Mouse (Mus musculus): ENCODE measurements at regions not wholly inside any gene's neighbourhood (a gene's known extent, or its start where the extent isn't known, plus 50 kb on each side); places are given as distances from the start of the nearest gene placed in this dataset.
"Not testable (repeated sequence)": the region's sequence is repeated elsewhere in the genome, so short reads cannot be mapped to it uniquely, and the experiment has no call there.

DNA sequence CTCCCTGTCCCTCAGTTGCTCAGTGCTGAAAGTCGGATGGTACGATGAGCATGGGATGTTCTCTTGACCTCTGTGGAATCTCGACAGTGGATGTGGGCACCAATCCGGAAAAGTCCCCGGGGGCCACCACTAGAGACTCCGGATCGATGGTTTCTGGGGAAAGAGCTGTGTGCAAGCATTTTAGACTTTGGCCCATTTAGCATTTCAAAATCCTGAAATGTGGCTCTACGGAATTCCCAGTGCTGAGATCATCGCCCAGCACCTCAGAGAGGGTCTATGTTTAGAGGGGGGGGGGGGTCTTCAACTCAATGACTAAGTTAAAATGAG is 68.6 kb downstream of the Tomm20 start:
- no peak for DNase-seq (ENCODE audit: low spot score)

DNA sequence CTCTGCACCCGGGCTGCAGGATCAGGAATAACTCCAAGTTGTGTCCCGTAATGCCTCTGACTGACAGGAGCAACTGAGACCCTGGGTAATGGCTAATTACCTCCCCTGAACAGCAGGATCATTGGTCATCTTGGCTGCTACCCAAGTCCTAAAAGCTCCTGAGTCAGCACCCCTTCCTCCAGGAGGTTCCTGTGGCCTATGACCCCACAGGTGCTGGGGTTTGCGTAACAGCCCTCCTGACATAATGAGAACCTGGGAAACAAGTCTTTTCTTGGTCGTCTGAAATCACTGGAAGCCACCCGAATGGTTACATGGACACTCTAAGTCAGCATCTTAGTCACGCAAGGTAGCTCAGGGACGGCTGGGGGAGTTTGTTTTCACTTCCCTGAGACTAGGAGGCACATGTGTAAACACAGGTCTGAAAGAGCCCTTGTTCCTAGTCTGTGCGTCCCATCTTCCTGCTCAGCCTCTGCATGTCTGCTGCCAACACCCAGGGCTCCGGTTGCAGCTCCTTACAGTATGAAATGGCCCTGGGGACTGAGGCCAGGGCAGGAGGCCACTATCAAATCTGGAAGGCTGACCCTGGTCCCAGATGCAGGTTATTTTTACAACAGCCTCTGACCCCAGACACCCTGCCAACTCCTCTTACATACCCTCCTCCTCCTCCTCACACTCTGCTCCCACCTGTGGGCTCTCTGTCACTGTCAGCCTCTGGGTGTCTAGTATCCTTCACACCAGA is 69.2 kb downstream of the Tomm20 start:
- no peak for DNase-seq (ENCODE audit: low spot score)

DNA sequence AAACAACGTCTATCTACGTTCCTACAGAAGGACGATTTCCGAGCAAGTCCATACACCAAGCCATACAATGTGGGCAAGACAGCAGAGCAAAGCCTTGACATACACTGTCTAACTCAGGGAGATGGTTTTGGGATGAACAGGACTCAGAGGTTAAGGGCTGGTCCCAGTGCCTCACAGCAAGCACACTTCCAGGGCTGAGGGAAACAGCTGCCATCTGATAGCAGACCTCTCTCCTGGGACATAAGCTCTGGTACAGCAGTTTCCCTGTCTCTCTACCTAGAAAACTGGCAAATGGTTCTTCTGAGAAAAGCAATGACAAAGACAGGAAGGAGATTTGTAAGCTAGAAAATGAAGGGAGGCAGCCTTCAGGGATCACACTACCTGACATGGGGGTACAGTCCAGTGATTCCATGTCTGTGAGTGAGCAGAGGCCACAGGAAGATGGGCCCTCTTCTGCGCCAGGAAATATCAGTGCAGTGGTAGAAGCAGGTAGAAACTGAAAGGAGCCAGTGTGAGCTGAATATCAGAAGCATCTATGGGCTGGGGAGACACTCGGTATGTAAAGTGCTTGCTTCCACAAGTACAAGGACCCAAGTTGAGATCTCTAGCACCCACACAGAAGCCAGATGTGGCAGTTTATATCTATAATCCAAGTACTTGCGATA is 70.0 kb downstream of the Tomm20 start:
- DNase-seq (ENCODE audit: low spot score): no peak

DNA sequence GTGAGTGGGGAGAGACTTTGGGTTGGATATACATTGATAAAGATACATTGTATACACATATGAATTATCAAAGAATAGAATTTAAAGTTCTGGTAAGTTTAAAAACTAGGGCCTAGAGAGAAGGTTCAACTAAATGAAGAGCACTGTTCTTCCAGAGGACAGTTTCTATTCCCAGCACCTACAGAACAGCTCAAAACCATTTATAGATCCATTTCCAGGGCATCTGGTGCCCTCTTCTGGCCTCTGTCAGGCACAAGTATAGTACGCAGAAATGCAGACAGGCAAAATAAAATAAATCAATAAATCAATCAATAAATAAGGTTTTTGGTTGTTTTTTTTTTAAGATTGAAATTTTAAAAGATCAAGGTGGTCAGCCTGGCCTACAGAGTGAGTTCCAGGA is 70.8 kb downstream of the Tomm20 start:
- DNase-seq (ENCODE audit: low spot score): no peak

DNA sequence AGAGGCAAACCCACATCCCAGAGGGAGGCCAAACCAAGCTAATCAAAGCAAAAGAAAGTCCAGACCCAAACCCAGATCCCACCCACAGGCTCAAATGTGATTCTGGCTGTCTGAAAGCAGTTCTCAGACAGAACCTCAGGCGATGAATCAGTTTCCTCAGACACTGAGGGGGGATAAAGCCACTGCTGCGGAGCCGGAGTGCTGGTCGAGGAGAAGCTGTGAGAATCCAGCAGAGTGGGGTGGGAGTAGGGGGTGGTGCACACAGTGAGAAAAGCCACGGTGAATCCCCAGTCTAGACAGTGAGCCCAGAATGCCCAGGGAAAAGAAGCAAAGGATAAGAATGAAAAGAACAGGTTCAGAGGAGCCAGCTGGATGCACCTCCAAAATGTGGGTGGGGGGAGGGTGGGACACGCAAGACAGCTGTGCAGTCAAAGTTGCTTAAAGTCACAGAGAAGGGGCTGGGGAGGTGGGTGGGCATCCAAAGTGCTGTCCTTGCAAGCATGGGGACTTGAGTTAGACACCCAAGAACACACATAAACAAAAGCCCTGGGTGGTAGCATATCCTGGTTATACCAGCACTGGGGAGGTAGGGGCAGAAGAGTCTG is 71.4 kb downstream of the Tomm20 start:
- DNase-seq (ENCODE audit: low spot score): no peak

DNA sequence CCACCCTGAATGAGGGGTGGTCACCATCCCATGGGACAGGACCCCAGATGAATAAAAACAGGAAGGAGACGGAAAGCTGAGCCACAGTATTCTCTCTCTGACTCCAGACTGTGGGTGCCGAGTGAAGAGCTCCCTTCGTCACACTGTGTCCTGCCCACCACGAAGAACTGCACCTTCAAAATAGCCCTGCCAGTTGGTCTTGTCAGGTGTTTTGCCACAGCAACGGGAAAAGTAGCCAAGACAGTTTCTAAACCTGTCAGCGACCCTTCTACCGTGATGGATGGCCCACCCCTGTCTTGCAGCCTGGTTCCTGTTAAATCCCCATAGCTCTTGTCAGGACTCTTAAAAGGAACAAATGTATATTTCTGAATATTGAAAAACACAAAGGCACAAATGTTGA is 72.3 kb downstream of the Tomm20 start:
- no peak for DNase-seq (ENCODE audit: low spot score)

DNA sequence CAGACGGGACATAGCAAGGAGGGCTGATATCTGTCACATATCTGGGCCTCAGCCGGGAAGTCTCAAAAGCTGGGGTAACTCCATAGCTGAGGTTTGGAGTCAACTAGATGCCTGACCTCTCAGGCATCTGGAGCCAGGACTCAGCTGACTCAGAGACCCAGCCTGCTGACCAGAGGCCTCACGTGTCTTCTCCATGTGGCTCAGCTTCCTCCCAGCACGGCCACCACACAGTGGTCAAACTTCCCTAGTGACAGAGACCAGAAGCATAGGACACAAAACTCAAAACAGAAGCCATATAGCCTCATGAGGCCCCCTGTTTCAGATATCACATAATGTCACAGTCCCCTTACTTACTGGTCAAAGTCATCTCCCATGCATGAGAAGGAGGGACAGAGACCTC is 73.1 kb downstream of the Tomm20 start:
- DNase-seq (ENCODE audit: low spot score): no peak

DNA sequence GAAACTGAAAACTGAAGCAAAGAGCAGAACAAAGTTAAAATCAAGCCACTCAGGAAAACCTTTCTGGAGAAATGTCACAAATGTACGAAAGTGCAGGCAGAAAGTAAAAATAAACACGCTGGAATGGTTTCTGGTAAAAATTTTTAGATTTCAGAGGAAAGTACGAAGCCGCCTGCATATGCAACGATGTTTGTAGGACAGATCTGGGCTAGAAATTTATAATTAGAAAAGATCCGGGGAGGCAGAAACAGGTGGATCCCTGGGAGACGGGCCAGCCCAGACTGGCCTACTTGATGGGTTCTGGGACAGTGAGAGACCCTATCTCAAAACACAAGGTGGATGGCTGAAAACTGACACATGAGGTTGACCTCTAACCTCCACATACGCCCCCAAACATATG is 73.5 kb downstream of the Tomm20 start:
- no peak for DNase-seq (ENCODE audit: low spot score)

DNA sequence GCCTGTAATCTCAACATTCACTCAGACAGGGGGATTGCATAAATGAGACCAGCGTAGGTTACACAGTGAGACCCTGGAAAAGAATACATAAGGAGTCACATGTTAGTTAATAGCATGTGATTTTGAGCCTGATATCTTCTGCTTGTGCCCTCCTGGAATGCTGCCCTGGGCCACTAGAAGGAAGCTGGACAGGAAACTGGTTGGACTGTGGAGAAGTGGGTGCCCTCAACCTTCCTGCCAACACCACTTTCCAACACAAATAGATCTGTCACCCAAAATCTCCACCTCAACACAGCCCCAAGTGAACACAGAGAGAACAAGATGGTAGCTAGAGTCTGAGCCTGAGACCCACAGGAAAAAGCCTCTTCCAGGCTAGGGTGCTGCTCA is 76.2 kb downstream of the Tomm20 start:
- no peak for DNase-seq (ENCODE audit: low spot score)

DNA sequence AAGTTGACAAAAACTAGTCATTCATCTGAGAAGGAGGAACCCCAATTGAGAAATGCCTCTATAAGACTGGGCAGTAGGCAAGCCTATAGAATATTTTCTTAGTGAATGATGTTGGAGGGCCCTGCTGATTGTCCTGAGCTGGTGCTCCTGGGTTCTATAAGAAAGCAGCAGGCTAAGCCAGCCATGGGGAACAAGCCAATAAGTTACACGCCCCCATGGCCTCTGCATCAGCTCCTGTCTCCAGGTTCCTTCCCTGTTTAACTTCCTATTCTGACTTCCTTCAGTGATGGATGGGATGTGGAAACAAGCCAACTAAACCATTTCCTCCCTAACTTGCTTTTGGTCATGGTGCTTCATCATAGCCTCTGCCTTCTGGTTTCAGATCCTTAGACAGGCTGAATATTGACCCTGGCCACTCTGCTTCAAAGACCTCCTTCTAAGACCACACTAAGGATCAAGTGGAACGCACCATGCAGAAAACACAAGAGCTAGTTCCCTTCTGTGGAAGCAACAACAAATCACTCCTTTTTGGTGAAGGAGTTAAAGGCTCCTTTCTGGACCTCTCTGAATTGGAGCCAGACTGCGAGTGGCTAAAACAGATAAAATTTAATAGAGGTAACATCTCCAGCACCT is 76.7 kb downstream of the Tomm20 start:
- no peak for DNase-seq (ENCODE audit: low spot score)

DNA sequence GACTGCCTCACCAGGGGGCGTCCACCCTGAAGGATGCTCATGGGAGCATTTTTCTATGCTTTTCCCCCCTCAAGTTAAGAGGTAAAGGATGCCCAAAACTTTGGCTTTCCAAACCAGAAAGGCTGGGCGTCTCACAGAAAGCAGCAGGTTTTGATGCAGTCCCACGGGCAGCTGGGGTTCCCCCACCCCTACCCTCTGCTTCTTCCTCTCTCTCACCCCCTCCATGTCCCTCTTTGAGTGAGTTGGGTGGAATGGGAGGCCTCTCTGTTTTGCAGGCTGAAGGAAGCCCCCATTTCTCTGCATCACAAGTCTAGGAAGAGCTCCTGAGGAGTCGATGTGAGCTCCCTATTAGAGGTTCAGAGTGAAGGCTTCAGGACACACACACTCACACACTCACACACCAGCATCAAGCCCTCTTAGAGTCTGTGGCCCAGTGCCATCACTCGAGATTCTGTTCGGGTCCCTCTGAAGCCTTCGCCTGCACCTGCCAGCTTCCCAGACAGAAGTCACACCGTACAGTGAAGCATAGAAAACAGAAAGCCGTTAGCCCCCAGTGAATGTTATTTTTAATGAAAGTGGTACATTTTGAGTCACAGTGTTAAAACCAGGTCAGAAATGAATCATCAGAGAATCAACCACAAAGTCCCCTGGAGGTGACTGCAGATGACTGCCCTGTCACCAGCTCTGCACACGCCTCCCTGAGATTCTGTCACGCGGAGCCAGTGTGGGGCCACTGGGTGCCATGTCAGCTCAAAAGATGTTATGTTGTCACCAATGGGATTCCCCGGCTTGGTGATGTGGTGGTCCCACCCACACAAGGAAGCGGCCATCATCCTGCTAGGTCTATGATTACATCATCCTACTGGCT is 78.3 kb downstream of the Tomm20 start:
- peak; percentile 53 for DNase-seq (ENCODE audit: low spot score)

DNA sequence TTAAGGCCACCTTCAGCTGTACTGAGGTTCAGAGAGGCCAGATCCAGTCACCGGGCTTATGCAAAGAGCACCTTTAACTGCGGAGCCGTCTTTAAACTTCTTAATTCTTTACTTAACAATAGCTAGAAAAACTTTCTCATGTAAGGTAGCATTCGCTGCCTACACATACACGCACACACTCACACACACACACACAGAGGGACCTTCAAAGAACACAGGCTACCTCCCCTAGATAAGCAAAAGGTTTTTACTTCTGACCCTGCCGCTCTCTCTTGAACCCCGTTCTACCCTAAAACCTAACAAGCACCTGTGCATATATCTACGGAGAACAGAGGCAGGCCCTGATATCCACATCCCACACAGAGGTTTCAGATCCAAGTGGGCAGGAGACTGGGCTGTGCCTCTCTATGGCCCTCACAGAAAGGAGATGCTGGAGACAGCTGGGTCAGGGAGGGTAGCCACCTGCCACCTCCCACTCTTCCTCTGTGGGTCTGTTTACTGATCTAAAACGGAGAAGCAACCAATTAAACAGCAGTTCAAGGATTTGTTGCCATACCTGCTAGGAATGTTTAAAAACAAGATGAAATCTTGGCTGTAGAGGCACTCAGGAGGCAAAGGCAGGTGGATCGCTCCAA is 81.2 kb downstream of the Tomm20 start:
- no peak for DNase-seq (ENCODE audit: low spot score)

DNA sequence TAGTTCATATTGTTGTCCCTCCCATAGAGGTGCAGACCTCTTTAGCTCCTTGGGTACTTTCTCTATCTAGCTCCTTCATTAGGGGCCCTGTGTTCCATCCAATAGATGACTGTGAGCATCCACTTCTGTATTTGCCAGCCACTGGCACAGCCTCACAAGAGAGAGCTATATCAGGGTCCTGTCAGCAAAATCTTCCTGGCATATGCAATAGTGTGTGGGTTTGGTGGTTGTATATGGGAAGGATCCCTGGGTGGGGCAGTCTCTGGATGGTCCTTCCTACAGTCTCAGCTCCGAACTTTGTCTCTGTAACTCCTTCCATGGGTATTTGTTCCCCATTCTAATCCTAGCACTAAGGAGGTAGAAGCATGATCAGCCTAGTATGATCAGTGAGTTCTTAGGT is 82.0 kb downstream of the Tomm20 start:
- DNase-seq (ENCODE audit: low spot score): not testable (repeated sequence)

DNA sequence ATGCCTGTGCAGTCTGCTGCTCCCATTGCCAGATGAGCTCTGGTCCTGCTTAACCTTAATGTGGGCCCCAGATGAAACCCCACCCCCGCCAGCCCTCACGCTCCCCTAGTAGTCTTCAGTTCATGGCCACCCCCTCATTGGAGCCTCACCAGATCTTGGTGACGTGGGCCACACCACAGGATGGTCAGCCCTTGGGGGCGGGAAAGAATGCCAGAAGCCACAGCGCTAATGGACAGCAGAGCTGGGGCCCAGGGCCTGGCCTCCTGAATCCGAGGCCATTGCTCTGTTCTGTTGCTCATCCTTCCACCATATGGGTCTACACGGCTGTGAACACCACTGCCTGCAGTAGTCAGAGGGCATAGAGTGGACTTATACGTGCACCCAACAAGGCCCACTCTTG is 83.9 kb downstream of the Tomm20 start:
- DNase-seq (ENCODE audit: low spot score): no peak

DNA sequence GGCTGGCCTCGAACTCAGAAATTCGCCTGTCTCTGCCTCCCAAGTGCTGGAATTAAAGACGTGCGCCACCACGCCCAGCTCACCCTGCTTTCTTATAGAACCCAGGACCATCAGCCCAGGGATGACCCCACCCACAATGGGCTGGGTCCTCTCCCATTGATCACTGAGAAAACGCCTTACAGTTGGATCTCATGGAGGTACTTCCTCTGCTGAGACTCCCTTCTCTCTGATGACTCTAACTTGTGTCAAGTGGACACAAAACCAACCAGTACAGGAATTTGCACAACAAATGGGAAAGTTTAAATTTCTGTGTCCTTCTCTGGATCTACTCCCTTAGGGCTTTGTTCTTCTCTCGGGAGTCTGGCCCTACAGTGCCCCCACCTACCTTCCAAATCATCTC is 85.0 kb downstream of the Tomm20 start:
- DNase-seq (ENCODE audit: low spot score): no peak

DNA sequence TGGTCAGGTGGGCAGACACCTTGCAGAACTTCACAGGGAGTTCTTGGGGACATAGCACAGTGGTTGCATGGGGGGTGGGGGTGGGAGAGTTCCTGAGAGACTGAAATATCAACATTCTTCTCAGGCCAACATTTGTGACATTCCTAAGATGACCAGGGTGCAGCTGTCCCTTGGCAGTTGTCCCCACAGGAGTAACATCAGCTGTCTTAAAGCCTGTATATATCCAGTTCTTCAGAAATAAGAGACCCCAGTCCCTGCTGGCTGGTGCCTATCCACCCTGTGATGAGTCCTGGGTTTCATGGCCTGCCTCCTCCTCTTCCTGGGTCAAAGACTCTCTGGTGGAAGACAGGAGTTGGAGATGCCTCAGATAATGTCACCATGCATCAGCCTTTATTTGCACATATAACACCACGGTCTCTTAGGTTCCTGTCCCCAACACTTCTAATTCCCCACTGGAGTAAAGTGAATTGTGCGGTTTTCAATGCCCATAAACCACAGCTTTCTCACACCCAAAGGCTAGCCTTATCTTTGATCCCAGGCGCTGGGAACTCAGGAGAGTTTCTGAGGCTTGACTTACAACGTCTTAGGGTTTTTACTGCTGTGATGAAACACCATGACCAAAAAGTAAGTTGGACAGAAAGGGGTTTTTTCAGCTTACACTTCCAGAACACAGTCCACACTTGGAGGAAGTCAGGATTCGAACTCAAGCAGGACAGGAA is 85.8 kb downstream of the Tomm20 start:
- DNase-seq (ENCODE audit: low spot score): no peak

DNA sequence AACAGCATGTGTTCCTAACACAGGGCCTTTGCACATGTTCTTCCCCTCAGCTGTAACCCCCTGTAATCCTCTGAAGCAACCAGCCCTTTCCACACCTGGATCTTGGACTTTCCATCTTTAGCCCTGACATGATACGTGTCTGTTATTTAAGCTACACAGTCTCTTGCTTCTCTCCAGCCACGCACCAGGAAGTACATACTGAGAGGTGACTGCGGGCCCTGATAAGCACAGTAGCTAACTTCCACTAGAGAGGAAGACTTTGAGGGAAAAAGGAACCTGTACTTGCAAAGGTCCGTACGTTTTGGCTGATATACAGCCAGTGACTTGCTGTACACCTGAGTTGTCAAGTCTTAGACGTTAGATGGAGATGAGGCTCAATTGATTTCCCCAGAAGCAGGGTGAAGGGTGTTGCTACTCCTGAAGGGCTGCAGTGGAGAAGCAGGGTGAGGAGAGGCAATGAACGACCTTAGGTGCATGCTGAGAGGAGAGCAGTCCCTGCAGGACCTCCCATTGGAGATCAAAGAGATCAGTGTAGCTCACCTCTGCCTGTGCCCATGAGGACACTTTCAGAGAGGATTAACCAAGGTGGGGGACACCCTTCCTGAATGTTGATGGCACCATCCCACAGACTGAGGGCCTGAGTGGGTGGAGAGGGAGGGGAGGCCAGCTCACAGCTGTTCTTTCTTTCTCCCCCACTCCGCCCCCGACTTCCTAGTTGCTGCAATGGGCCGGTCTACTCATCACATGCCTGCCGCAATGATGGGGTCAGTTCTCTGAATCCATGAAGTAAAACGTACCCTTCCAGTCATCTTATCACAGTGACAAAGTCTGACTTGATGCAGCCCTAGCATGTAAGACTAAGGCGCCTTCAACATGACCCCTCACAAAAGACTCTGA is 88.1 kb downstream of the Tomm20 start:
- DNase-seq (ENCODE audit: low spot score): no peak

DNA sequence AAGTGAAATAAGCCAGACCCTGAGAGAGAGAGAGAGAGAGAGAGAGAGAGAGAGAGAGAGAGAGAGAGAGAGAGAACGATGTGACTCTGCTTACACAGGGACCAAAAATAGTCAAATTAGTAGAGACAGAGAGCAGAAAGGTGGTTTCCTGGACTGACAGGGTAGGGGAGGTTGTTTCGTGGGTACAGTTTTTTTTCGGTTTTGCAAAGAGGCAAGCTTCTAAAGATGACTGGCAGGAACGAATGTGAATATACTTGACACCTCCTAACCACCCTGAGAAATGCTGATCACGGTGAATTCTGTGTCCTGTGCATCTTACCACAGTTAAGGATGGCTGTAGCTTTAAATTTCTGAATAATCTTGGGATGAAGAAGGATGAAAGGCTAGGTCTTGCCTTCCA is 89.7 kb downstream of the Tomm20 start:
- DNase-seq (ENCODE audit: low spot score): no peak

DNA sequence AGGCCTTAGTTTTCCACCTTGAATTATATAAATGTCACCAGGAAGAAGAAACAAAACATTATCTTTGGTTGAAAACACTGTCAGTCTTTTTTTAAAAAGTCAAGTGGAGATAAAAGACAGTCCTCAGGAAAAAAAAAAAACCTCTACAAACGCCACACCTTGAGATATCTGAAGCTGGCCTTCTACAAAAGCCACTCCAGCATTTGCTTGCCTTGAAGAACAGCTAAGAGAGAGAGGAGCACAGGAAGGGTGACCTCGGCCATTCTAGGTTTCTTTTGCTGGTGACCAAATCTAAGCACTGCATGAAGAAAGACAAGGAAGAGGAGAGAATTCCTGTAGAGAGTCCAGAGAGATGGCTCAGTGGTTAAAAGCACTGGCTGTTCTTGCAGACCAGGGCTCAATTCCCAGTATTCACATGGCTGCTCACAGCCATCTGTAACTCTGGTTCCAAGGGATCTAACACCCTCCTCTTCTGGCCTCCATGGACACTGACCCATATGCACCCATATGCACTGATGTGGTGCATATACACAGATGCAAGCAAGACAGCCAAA is 90.5 kb downstream of the Tomm20 start:
- no peak for DNase-seq (ENCODE audit: low spot score)
